Mouse (Mus musculus) E14TG2a.4 (cell line): ENCODE data around the gene Chit1.

ENCODE experiments used
- CTCF ChIP-seq: conservative IDR thresholded peaks from 2 replicates; pipeline ENCODE4 v1.5.1; 2014; ENCODE audit warnings: low read length
- NANOG ChIP-seq: IDR thresholded peaks from 2 replicates; pipeline ENCODE4 v1.6.1; 2014; ENCODE audit warnings: borderline replicate concordance, low read length, mixed read lengths

- TF ChIP-seq CTCF = no peak
- TF ChIP-seq NANOG = no peak
These were observed 89.4 kb downstream of the Chit1 start for GRCm38 (mm10) chr1:134200481-134200880.
